Mouse (Mus musculus) adrenal gland, postnatal 4 days (tissue): ENCODE results near the gene Mylip. TPM values are rescaled to one million over a fixed set of nuclear protein-coding genes. Genes with fewer than 3 reads are reported as not detected.

ENCODE experiments used
- DNase-seq, 2 experiments: peaks; one replicate each; pipeline ENCODE4 v3.0.0; 2021 to 2022; ENCODE audit warnings: low spot score in 2 of 2, mixed read lengths in 2 of 2
- total RNA-seq, 2 experiments: library from RNA; stranded (reverse); gene quantifications; 2 replicates each; pipeline ENCODE4 v1.2.3; 2021

Gene Mylip
- total RNA-seq, 2 experiments from 2014 or later = 14.8 to 15.5 TPM

GRCm38 (mm10) chr13:45390962-45391853, 1.7 kb downstream of the Mylip start:
- DNase-seq = no peak

- DNase-seq = no peak
Observed at GRCm38 (mm10) chr13:45391854-45392454, 2.4 kb downstream of the Mylip start.

- DNase-seq = no peak
Observed at GRCm38 (mm10) chr13:45394221-45394768, 4.8 kb downstream of the Mylip start.

GRCm38 (mm10) chr13:45396724-45397123, 7.2 kb downstream of the Mylip start:
- no peak for DNase-seq

- DNase-seq = no peak
Observed at GRCm38 (mm10) chr13:45397240-45397639, 7.7 kb downstream of the Mylip start.

- no peak for DNase-seq
Observed at GRCm38 (mm10) chr13:45397896-45398805, 8.6 kb downstream of the Mylip start.

- no peak for DNase-seq
Observed at GRCm38 (mm10) chr13:45400700-45401099, 11.2 kb downstream of the Mylip start.

- no peak for DNase-seq
Observed at GRCm38 (mm10) chr13:45401816-45402215, 12.3 kb downstream of the Mylip start.

- DNase-seq = no peak
Observed at GRCm38 (mm10) chr13:45402316-45403039, 12.9 kb downstream of the Mylip start.

- DNase-seq = no peak
Observed at GRCm38 (mm10) chr13:45404269-45404668, 14.7 kb downstream of the Mylip start.

- no peak for DNase-seq
Observed at GRCm38 (mm10) chr13:45405194-45405810, 15.8 kb downstream of the Mylip start.

GRCm38 (mm10) chr13:45406289-45406688, 16.7 kb downstream of the Mylip start:
- no peak for DNase-seq

GRCm38 (mm10) chr13:45406703-45407102, 17.2 kb downstream of the Mylip start:
- no peak for DNase-seq

- no peak for DNase-seq
Observed at GRCm38 (mm10) chr13:45410936-45411335, 21.4 kb downstream of the Mylip start.

- no peak for DNase-seq
Observed at GRCm38 (mm10) chr13:45413066-45413465, 23.5 kb downstream of the Mylip start.

GRCm38 (mm10) chr13:45414031-45414430, 24.5 kb downstream of the Mylip start:
- DNase-seq = no peak

GRCm38 (mm10) chr13:45416621-45417057, 27.1 kb downstream of the Mylip start:
- DNase-seq = no peak

GRCm38 (mm10) chr13:45418986-45419385, 29.4 kb downstream of the Mylip start:
- no peak for DNase-seq

GRCm38 (mm10) chr13:45422251-45422650, 32.7 kb downstream of the Mylip start:
- DNase-seq = no peak

GRCm38 (mm10) chr13:45422709-45423108, 33.2 kb downstream of the Mylip start:
- DNase-seq = no peak
